Mouse (Mus musculus) gonadal fat pad, adult 2 months (tissue): Measurements from ENCODE around the gene Tmem274. TPM values are rescaled to one million over a fixed set of nuclear protein-coding genes. Genes with fewer than 3 reads are reported as not detected.

ENCODE experiments used
- DNase-seq: peaks from one replicate; pipeline ENCODE4 v3.0.0-alpha.2; 2012; ENCODE audit warnings: low read depth
- polyA plus RNA-seq: library from polyadenylated mRNA; depleted of rRNA; stranded (reverse); fragments of >200 nt; gene quantifications from 2 replicates; pipeline ENCODE4 v1.2.3, GENCODE M21; 2012

The Tmem274 gene
- polyA plus RNA-seq, 1 experiment, result not detected

- DNase-seq, result no peak
Observed at GRCm38 (mm10) chr4:149475096-149475495, 2.1 kb upstream of the Tmem274 start.

DNA sequence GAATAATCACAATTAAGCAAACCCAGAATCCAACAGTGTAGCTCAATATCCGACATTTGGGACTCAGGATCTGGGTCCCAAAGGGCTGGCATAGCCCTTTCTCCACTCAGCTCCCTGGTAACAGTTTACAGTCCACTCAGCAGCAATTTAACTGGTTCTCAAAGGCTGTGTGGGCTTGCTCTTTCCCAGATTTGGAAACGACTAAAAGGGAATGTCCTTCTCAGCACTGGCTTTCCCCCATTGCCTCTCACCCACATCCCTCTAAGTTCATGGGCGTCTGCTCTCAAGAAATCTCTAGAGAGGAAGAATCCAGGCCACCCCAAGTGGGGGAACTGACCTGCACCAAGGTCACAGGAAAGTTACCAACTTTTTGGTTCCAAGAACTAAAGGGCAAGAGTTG is 7.4 kb downstream of the Tmem274 start:
- DNase-seq, result no peak

DNA sequence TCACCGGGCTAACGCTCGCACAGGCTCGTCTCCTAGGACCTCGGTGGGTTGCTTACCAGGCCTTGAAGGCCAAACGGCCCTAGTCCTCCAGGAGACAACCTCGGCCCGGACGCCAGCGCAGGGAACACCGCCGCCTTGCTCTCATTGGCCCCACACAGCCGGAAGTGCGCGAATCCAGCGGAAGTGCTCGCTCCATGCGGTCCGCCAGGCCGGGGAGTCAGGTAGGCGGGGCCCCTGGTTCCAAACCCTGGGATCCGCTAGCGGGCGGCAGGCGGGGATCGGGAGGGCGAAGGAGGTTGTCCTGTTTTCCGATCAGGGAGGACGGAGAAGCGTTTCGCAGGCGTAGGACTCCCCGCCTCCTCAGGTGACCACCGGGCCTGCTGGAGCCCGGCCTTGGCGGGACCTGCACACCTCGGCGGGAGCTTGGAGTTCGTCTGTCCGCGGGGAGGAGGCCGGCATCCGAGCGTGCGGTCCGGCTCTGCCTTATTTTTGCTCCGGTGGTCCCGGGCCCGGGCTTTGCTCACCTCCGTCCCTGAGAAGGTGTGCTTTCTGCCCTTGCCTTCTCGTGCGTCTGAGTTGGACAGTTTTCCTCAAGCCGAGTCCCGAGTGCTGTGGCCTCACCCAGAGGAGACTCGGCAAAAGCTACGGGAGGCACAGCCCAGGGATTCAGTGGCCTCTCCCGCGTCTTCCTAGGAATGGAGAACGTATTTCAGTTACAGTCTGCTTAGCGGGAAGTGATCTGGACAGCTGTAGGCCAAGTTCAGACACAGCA is 8.1 kb downstream of the Tmem274 start, which contains the start of the genes Nmnat1 and Lzic:
Gene Nmnat1 (minus strand): TSS at position 150 of the 772 bp plus-strand sequence.
Gene Lzic (plus strand): TSS at position 177 of the 772 bp plus-strand sequence.
- no peak for DNase-seq

- DNase-seq, result no peak
Observed at GRCm38 (mm10) chr4:149485825-149486206, 8.6 kb downstream of the Tmem274 start.

DNA sequence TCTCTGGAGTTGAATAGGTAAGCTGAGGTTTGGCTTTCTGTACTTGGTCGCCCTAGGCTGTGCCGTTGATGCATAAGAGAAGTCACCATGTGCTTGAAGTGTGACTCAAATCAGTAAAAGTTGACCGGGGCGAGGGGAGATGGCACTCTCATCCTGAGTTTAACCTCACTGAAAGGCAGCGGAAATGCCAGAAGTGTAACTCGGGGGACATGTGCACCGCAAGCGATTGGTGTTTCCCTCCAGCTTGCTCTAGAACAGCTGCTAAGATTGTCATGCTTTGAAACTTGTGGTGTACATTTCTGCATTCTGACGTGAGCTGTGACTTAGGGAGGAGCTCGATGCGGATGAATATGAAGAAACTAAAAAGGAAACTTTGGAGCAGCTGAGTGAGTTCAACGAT is 10.6 kb downstream of the Tmem274 start:
- no peak for DNase-seq

DNA sequence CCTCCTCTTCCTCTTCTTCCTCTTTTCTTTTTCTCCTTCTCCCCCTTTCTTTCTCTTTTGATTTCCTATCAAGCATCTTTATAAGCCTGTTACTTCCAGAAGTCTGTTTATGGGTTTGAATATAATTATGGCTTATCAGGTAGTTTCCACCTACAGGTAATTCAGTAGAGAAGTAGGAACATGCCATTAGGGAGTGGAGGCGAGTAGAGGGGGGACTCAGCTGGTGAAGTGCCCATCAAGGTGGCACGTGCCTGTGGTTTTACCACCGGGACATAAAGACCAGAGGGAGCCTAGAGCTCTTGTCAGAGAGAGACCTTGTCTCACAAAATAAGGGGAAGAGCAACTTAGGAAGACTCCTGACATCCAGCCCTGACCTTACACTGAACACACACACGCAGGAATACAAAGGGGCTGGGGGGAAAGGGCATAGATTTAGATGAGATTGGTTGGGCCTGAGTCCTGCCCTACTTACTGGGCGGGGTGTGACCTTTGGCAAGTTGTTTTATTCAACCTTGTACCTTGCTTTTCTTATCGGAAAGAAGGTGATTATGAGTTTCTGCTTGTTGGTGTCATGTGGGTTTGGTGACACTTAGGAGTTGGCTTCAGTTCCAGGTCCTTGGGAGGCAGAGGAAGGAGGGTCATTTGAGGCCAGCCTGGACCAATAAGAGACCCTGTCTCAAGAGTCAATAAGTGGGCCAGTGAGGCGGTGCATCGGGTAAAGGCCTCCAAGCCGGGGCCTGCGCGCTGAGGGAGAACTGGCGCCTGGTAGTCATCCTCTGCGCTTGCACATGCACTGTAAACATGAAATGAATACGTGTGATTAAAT is 12.4 kb downstream of the Tmem274 start:
- no peak for DNase-seq

- no peak for DNase-seq
Observed at GRCm38 (mm10) chr4:149491151-149491550, 14.0 kb downstream of the Tmem274 start.

DNA sequence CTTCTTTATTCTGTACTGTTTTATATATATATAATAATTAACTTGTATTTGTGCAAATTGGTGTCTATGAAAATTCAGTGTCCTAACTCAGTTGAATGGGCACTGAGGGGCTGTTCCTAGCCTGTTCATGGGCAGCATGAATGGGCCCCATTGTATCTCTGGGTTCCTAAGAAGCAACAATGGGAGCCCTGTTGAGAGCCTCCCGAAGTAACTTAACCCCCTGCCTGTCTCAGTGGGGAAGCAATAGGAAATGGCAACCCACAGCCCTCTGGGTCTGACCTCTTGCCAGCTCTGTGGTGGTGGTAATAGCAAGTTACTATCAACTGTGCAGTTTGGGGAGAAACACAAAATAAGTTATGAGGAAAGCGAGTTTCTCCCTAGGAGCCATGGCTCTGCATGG is 19.4 kb downstream of the Tmem274 start:
- no peak for DNase-seq

GRCm38 (mm10) chr4:149498901-149499300 is 21.7 kb downstream of the Tmem274 start:
- no peak for DNase-seq

DNA sequence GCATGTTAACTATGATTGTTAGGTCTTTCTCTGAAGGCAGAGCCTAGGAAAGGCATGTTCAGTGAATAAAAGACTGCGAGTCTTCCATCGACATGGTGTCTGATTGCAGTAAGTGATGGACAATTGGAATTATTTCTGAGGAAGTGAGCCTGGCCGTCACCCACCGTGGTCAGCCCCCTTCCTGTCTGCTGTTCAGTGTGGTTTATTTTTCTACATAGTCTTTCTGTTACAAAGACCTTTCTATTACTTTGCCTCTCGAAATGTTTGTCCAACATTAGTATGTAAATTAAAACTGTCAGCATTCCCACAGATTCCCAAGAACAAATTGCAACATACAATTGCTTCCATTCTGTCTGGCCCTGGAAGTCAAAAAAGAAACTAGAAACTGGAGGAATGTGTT is 22.6 kb downstream of the Tmem274 start:
- DNase-seq, result no peak

DNA sequence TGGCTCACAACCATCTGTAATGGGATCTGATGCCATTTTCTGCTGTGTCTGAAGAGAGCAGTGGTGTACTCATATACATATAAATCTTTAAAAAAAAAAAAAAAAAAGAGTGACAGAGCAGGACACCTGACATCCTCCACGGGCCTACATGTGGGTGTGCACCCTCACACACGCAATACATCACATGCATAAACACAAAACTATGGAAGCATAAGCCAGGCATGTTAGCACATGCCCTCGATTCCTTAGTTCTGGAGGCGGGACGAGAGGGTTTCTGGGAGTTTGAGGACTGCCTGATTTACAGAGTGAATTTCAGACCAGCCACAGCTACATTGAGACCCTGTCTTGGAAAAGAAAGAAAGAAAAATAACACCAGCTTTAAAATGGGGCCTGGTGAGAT is 27.2 kb downstream of the Tmem274 start:
- no peak for DNase-seq

DNA sequence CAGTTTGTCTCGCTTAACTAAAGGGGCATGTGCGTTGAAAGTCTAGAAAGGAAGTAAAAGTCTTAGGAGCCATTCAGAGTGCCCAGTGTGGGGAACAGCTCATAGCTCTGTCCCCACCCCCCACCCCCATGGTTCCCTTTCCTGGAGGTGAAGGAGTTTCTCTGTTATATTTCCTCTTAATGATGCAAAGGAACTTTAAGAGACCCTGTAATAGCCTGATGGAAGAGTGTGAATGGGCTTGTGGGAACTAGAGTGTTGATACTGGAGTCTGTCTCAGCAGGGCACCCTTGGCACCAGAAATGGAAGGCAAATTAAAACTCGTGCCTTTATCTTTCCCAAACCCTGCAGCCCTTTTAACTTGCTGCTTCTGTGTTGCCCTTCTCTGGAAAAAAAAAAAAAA is 27.7 kb downstream of the Tmem274 start:
- DNase-seq, result no peak

GRCm38 (mm10) chr4:149505261-149505967 is 28.2 kb downstream of the Tmem274 start:
- no peak for DNase-seq

GRCm38 (mm10) chr4:149506904-149507303 is 29.7 kb downstream of the Tmem274 start:
- DNase-seq, result no peak

DNA sequence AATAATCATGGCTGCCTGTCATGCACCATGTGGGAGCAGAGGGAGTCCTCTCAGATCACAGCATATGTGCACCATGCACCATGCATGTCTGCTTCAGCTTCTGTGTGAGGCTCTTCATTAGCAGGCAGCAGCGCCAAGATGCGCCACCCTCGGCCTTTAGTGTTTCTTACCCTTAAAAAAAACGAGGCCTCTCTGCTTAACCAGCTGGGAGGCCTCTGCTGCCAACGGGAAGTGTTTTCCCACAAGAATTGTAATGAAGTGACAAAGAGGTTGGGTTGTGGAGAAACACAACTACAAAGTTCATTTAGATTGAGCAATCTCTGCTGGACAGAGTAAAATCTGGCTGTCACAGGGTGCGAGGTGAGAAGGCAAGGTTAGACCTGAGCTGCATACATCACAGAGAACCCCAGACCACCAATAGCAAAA is 34.1 kb downstream of the Tmem274 start:
- no peak for DNase-seq

DNA sequence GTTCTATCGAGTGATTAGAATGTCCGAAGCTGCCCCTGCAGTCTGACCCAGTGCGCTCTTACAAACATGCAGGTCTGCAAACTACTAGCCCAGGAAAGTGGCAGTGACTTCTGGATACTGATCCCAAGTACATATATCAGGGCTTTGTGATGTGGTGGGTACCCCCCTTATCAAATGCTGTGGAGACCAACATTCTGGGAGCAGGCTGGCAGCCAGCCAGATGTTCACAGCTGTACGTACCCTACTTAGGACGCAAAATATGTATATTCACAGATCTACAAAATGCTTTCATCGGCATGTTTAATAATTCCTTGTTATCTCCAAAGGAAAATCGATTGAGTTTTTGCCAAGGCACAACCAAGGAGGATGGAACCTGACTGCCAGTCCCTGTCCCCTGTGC is 34.9 kb downstream of the Tmem274 start:
- DNase-seq, result no peak

- no peak for DNase-seq
Observed at GRCm38 (mm10) chr4:149515706-149516105, 38.5 kb downstream of the Tmem274 start.

GRCm38 (mm10) chr4:149517868-149518340 is 40.7 kb downstream of the Tmem274 start, which contains the start of gene Ctnnbip1:
TSS of gene Ctnnbip1 (plus strand) at chr4:149518236.
- DNase-seq, result peak; percentile 64

DNA sequence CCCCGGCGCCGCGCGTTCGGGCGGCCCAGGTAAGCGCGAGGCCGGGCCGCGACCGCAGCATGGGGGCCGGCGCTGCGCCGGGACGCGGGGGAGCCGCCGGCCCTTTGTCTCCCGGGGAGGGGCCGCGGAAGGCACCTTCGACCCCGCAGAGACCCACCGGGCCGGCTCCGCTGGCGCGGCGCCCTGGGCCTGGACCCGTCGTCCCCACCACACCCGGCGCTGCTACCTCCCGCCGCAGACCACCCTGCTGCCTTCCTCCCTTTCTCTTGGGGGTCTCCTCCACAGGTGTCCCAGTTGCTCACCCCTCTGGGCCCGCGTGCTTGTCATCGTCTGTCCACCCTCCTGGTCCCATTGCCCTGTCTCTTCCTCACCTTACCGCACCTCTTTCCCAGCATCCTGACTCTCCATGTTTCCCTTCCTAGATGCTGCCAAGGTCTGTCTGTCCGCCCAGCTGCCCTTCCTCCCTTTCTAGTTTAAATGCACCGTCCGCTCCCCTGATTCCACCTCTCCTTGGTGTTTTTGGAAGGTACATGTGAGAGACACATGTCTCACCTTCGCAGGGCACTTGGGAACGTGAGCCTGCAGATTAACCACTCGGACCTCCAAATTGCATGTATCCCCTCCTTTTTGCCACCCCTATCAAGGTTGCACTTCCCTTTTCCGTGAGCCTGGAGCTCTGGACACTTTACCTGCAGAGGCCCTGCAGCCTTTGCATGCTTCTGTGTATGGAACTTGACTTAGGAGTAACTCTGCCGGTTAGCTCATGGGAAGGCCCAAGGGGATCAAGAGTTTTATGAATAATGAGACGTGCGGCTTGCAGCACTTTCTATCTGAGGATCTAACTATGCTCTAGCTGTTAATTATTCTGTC is 41.4 kb downstream of the Tmem274 start:
- no peak for DNase-seq

DNA sequence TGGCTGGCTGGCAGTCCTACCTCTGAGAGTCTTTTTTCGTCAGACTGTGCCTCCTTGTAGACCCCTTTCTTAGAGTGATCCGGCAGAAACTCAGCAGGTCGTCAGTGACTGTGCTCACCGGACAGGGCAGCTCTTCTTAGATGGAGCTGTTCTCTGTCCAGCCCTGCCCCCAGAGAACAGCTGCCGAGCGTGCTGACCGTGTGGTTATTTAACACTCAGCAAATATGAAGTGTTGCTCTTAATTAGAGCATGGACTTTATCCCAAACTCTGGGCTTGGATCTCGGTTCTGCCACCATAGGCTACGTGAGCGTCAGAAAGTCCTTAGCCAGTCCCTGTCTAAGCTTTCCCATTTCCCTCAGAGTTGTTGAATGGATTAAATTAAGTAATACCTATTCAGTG is 44.1 kb downstream of the Tmem274 start:
- DNase-seq, result no peak

- DNase-seq, result no peak
Observed at GRCm38 (mm10) chr4:149523961-149524360, 46.8 kb downstream of the Tmem274 start.
